Mouse (Mus musculus): ENCODE results near the gene Acvr1b.

GRCm38 (mm10) chr15:101163854-101164253 is 10.0 kb upstream of the Acvr1b start:
- TF ChIP-seq CTCF (IDR thresholded peaks at IDR 0.05; ENCODE audit: control insufficient read depth, insufficient read depth, insufficient read length) (no peak), USF1 (IDR thresholded peaks at IDR 0.05; ENCODE audit: low read depth) (no peak)

All from C2C12 (cell line).